Mouse (Mus musculus) fat pad, adult 2 months (tissue): ENCODE data around the gene 6030458C11Rik.

Source experiments
- DNase-seq: peaks from one replicate; pipeline ENCODE4 v3.0.0-alpha.2; 2011; ENCODE audit warnings: low read depth, low spot score; ENCODE audit errors: extremely low read depth

The 6030458C11Rik gene

DNA sequence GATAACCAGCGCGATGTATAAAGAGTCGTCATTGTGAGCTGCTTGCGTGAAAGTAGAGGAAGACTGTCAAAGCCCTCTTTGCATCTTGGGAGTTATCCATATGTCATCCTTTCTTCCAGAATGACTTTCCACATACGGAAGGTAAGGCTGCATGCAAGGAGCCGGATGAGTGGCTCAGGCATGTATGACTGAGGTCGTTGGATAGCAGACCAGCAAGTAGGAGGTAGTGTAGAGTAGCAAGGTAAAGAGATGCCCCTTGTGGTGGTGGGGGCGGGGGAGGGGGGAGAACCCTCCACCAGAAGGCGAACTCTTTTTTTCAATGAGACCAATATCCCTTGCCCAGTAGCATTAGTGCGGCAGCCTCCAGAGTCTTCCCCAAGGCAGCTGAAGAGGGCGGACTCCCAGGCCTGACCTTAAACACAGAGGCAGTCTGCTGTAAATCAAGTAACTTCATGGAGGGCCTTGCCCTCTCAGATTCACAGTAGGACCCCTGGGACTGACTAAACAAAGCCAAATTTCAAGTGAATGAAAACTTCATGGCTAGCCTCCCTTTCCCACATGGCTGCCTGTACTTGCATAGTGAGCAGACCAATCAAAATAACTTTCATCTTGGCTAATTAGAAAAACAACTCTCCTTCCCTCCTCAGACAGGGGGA lies 62.1 kb downstream of the 6030458C11Rik start:
- DNase-seq: no peak

DNA sequence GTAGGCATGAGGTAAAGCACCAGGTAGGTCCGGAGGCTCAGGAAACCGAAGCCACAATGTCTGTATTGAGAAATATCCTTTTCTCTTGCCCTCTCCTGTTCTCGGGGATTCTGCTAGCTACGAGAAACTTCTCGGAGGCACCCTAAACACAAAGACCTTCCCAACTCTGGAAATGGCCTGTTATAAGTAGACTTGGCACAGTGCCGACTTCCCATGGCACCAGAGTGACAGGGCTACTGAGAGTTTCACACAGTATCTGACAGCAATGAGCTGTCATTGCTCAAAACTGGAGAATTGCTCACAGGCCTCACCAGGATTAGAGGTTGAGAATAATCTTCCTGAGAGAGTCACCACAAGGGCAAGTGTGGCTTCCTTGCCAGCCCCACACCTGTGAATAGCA lies 63.7 kb downstream of the 6030458C11Rik start:
- DNase-seq: no peak

GRCm38 (mm10) chr15:12758461-12758860 lies 66.0 kb downstream of the 6030458C11Rik start:
- no peak for DNase-seq
